Mouse (Mus musculus): ENCODE data around the gene Astl.

Astl gene

GRCm38 (mm10) chr2:127398738-127399137 lies 60.3 kb downstream of the Astl start:
- intact Hi-C loops (cut with DNase I): no loop called here
